Mouse (Mus musculus) megakaryocyte, embryonic 14.5 days (primary cell): Measurements from ENCODE around the gene Epn3.

Experiments used
- FLI1 ChIP-seq: IDR thresholded peaks from 2 replicates; pipeline ENCODE4 v1.6.1; 2012; ENCODE audit warnings: low read length, inconsistent platforms, mixed read lengths
- GATA1 ChIP-seq: IDR thresholded peaks from 3 replicates; pipeline ENCODE4 v1.6.1; 2012; ENCODE audit warnings: mixed read lengths, low read length, inconsistent platforms, borderline replicate concordance

DNA sequence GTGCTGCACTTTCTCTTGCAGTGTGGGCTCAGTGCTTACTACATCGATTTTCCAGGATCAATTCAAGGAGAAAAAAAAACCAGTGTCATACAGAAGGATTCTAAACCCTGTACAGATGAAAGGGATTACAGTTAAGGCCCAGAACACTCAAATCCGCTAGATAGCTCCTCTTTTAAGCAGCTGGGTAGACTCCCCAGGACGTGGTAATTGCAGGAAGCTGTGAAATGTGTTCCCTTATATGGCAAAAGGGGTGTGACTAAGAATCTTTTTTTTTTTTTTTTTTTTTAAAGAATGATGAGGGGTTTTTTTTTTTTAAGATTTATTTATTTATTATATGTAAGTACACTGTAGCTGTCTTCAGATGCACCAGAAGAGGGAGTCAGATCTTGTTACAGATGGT is 29.1 kb upstream of the Epn3 start:
- TF ChIP-seq GATA1 (no peak), FLI1 (no peak)
